Mouse (Mus musculus) midbrain, embryonic 14.5 days (tissue): ENCODE data around the gene Piwil1. TPM values are rescaled to one million over a fixed set of nuclear protein-coding genes. Genes with fewer than 3 reads are reported as not detected.
"Not testable (repeated sequence)": the region's sequence is repeated elsewhere in the genome, so short reads cannot be mapped to it uniquely, and the experiment has no call there.

Experiments
- ATAC-seq: fragments of 200-750 bp; cut with Nextera tagmentation; 2 replicates; pipeline ENCODE4 v1.8.0; 2017; ENCODE audit warnings: moderate number of reproducible peaks, moderate library complexity; ENCODE audit not compliant: low FRiP score, low TSS enrichment
- DNase-seq: peaks from one replicate; pipeline ENCODE4 v3.0.0-alpha.2; 2015
- H3K27ac ChIP-seq: fragments of 300-500 bp; sonication (generic); replicated peaks from 2 replicates; pipeline ENCODE4 v1.5.1; 2014; ENCODE audit warnings: mild to moderate bottlenecking, low read depth, low read length, moderate library complexity
- H3K27me3 ChIP-seq: fragments of 300-500 bp; sonication (generic); 2 replicates; pipeline ENCODE4 v1.6.1; 2014; ENCODE audit warnings: low read length, control low read depth, mixed read lengths; ENCODE audit not compliant: control insufficient read depth, insufficient read depth
- H3K36me3 ChIP-seq: fragments of 300-500 bp; sonication (generic); 2 replicates; pipeline ENCODE4 v1.6.1; 2014; ENCODE audit warnings: low read length, control low read depth; ENCODE audit not compliant: control insufficient read depth, insufficient read depth
- H3K4me1 ChIP-seq: fragments of 300-500 bp; sonication (generic); 2 replicates; pipeline ENCODE4 v1.6.1; 2014; ENCODE audit warnings: mild to moderate bottlenecking, antibody characterized with exemption, low read length, control low read depth; ENCODE audit not compliant: control insufficient read depth, insufficient read depth
- H3K4me2 ChIP-seq: fragments of 300-500 bp; sonication (generic); 2 replicates; pipeline ENCODE4 v1.6.1; 2014; ENCODE audit warnings: mild to moderate bottlenecking, low read length, moderate library complexity
- H3K4me3 ChIP-seq: fragments of 300-500 bp; sonication (generic); replicated peaks from 2 replicates; pipeline ENCODE4 v1.5.1; 2014; ENCODE audit warnings: low read depth, low read length
- H3K9ac ChIP-seq: fragments of 300-500 bp; sonication (generic); replicated peaks from 2 replicates; pipeline ENCODE4 v1.6.1; 2014; ENCODE audit warnings: mild to moderate bottlenecking, low read length, moderate library complexity
- H3K9me3 ChIP-seq: fragments of 300-500 bp; sonication (generic); 2 replicates; pipeline ENCODE4 v1.6.1; 2016; ENCODE audit warnings: low read length, control low read depth, mixed read lengths; ENCODE audit not compliant: control insufficient read depth
- WGBS: fragments of 180-500 bp; shearing (Covaris S2); extraction: QIAGEN DNeasy Blood & Tissue Kit; methylation state at CpG from one replicate; pipeline ENCODE4 v1.1.7; 2014; 5-methylcytosine and 5-hydroxymethylcytosine counted together
- polyA plus RNA-seq: library from polyadenylated mRNA; unstranded; fragments of >200 nt; fragmentation: Nextera tagmentation; extraction: Ambion mirVana; gene quantifications from 2 replicates; pipeline ENCODE4 v1.2.1, GENCODE M21; 2014

Gene Piwil1
- polyA plus RNA-seq, 1 experiment from 2014 or later, result 0.20 TPM

DNA sequence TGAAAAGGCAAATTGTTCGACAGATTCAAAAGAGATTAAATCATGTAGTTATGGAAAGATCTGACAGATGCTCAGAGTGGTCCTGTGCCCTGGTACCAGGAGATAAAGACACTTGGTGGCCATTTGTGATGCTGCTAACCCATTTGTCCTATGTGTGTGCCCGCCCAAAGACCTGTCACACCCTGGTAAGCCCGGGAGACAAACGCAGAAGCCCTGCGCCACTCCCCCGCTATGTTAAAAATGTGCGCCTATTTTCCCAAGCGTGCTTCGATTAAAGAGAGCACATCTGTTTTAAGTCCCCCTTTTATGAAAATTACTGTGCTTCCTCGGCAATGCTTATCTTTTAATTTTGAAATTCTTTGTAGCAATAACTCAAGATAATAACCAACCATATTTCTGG is 1.4 kb downstream of the Piwil1 start:
- Histone ChIP-seq H3K4me3 (no peak overlapping the region), H3K9me3 (no peaks in the 10 kb centered on the region), H3K4me2 (peak overlapping the region; percentile 29), H3K9ac (no peak overlapping the region), H3K36me3 (no peaks in the 10 kb centered on the region), H3K27ac (peak overlapping the region; percentile 37; the same call in 1 of the 2 replicates), H3K4me1 (peaks cover 7% of the 10 kb centered on the region; the same call in 1 of the 2 replicates), H3K27me3 (no peaks in the 10 kb centered on the region)
- peak; percentile 45 for DNase-seq
- 5% methylated on average over 10 of the region's 10 CpGs for WGBS
- no peak for ATAC-seq

DNA sequence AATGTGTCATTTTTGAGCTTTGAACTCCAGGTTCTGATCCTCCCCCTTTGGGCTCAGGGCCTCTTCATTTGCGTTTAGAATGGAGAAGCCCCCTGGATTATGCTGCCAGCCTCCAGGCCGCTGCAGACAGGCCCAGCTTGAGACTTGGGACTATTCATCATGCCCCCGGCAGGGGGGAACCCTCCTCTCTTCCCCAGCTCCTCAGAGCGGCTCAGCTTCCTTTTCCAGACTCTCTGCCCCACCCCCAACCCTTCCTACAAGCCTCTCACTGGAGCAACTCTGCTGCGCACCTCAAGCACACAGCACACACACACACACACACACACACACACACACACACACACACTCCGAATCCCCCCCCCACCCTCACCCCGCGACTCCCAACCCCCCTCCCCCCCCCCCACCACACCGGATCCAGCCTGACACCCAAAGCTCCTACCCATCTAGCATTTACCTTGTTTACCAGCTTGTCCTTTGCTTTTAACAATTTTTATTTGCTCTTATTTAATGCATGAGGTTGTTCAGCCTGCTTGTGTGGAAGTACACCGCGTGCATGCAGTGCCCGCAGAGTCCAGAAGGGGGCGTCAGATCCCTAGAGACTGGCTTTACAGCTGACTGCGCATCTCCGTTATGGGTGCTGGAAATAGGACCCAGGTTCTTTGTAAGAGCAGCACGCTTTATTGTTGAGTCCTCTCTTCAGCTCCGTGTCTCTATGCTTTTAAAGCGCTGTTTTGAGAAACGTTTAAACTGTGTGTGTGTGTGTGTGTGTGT is 2.0 kb downstream of the Piwil1 start:
- ATAC-seq, result peak; percentile 67
- peak; percentile 86 for DNase-seq
- Histone ChIP-seq H3K4me3 (no peak overlapping the region), H3K4me1 (peaks cover 7% of the 10 kb centered on the region; the same call in 1 of the 2 replicates), H3K27ac (no peak overlapping the region), H3K9me3 (no peaks in the 10 kb centered on the region), H3K9ac (no peak overlapping the region), H3K36me3 (no peaks in the 10 kb centered on the region), H3K27me3 (no peaks in the 10 kb centered on the region), H3K4me2 (peak overlapping the region; percentile 29)
- 33% methylated on average over 19 of the region's 19 CpGs for WGBS

DNA sequence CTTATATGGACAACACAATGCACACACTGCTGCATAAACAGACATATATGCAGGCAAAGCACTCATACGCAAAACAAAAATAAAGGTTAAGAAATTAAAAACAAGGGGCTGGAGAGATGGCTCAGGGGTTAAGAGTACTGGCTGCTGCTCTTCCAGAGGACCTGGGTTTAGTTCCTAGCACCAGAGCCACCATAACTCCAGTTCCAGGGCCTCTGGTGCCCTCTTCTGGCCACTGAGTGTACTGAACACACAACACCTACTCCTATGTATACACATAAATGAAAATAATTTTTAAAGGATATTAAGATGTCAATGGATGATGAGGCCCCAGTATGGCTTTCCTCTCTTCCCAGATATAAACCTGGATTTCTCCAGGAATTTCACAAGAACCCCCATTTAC is 4.1 kb downstream of the Piwil1 start:
- Histone ChIP-seq H3K4me1 (peaks cover 7% of the 10 kb centered on the region; the same call in 1 of the 2 replicates), H3K9ac (no peak overlapping the region), H3K4me3 (no peak overlapping the region), H3K27ac (no peak overlapping the region), H3K4me2 (no peak overlapping the region), H3K9me3 (no peaks in the 10 kb centered on the region), H3K27me3 (no peaks in the 10 kb centered on the region), H3K36me3 (no peaks in the 10 kb centered on the region)
- DNase-seq (no peak), ATAC-seq (no peak)
- 98% methylated on average over 1 of the region's 1 CpGs for WGBS

DNA sequence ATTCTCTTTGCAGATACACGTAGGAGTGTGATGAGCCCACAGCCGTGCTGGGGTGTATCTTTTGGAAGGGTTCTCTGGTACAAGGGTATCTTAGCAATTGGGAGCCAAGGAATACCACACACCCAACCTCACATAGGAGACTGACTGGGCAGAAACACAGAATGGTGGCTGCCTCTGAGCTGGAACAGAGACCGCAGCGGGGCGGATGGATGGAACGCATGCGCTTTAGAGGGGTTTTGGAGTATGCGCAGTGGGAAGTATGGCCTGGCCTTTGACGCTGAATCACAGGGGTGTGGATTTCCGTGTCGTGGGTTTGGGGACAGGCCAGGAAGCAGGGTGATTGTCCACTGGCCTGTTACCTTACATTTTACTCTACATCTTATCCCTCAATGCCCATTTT is 4.9 kb downstream of the Piwil1 start:
- DNase-seq, result no peak
- peaks cover 7% of the 10 kb centered on the region; the same call in 1 of the 2 replicates for H3K4me1 ChIP-seq
- ATAC-seq, result no peak
- no peaks in the 10 kb centered on the region for H3K9me3 ChIP-seq
- H3K4me3 ChIP-seq, result no peak overlapping the region
- H3K4me2 ChIP-seq, result no peak overlapping the region
- no peak overlapping the region for H3K9ac ChIP-seq
- H3K36me3 ChIP-seq, result no peaks in the 10 kb centered on the region
- no peak overlapping the region for H3K27ac ChIP-seq
- H3K27me3 ChIP-seq, result no peaks in the 10 kb centered on the region
- WGBS, result 91% methylated on average over 11 of the region's 11 CpGs

DNA sequence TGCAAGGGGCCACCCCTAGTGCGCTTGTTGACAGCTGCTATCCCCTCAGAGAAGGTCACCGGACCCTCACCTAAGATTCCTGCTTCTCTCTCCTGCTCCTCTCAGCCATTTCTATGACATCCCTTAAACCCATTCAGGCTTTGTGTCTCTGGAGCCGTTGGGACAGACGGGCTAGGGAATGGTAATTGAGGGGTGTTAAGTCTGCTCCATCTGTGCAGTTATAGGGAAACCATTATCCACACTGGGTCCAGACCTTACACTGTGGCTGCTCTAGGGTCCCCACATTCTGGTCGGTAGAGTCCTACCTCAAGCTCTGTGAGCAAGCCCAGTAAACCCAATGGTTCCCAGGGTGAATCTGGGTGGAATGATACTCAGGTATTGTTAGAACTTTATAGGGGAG is 6.6 kb downstream of the Piwil1 start:
- no peak for ATAC-seq
- 68% methylated on average over 5 of the region's 5 CpGs for WGBS
- Histone ChIP-seq H3K9me3 (no peaks in the 10 kb centered on the region), H3K4me2 (no peak overlapping the region), H3K9ac (no peak overlapping the region), H3K36me3 (no peaks in the 10 kb centered on the region), H3K4me3 (no peak overlapping the region), H3K4me1 (no peaks in the 10 kb centered on the region), H3K27ac (no peak overlapping the region), H3K27me3 (no peaks in the 10 kb centered on the region)
- DNase-seq, result no peak

DNA sequence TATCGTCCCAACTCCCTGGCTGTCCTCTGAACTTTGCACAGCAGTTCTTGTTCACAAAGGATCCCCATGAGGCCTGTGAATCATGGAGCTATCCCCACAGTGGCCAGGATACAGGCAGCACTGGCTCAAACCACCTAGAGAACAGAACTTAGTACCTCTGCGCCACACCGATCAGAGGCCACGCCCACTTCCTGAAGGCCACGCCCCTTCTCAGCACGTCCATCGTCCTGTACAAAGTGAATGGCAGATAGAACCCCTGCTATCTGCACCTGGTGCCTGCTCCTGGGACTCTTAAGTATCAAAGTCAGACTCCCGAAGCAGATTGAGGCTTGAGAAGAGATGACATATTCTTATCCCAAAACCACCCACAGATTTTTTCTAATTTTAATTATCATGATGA is 8.3 kb downstream of the Piwil1 start:
- no peak for ATAC-seq
- no peak for DNase-seq
- H3K27me3 ChIP-seq, result no peaks in the 10 kb centered on the region

DNA sequence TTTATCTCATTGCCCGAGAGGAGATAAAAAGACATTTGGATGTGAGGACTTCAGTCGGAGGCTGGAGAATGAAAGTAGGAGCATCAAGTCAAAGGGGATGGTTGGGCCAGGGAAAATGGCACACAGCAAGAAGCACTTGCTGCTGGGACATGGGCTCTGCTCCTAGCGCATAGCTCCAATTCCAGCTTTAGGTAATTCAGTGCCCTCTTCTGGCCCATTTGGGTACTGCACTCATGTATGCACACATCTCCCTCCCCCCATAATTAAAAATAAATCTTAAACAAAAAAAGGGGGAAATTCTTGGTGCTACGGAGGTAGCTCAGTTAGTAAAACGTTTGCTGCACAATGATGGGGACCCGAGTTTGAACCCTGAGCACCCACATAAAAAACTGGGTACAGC is 9.5 kb downstream of the Piwil1 start:
- H3K27ac ChIP-seq, result no peak overlapping the region
- DNase-seq (peak; percentile 43), ATAC-seq (no peak)
- H3K4me3 ChIP-seq, result no peak overlapping the region
- no peaks in the 10 kb centered on the region for H3K9me3 ChIP-seq
- no peak overlapping the region for H3K4me2 ChIP-seq
- no peaks in the 10 kb centered on the region for H3K4me1 ChIP-seq
- WGBS, result 89% methylated on average over 6 of the region's 6 CpGs
- H3K9ac ChIP-seq, result no peak overlapping the region
- no peaks in the 10 kb centered on the region for H3K36me3 ChIP-seq
- no peaks in the 10 kb centered on the region for H3K27me3 ChIP-seq

More for the DNA sequence above, 8.3 kb downstream of the Piwil1 start:
- no peak overlapping the region for H3K27ac ChIP-seq
- H3K9me3 ChIP-seq, result no peaks in the 10 kb centered on the region
- H3K36me3 ChIP-seq, result no peaks in the 10 kb centered on the region
- H3K9ac ChIP-seq, result no peak overlapping the region
- 27% methylated on average over 8 of the region's 8 CpGs for WGBS
- no peak overlapping the region for H3K4me3 ChIP-seq
- no peak overlapping the region for H3K4me2 ChIP-seq
- no peaks in the 10 kb centered on the region for H3K4me1 ChIP-seq

DNA sequence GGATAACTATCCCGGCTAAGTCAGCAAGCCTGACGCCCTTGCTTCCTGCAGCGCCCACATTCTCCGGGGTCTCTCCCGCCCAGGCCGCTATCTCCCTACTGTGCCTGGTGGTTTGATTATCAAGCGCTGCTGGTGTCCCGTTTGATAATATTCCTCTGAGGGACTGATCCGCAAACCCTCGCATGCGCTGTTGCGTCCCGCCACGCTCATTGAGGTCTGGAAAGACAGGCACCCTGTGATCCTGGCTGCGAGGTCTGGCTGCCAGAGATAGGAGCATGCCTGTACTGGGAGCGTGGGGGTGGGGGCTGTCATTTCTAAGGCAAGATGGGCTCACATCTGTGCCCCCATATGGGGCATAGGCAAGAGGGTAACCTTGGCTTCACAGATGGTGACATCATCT is 12.8 kb downstream of the Piwil1 start:
- Histone ChIP-seq H3K36me3 (no peaks in the 10 kb centered on the region), H3K4me3 (no peak overlapping the region), H3K9ac (no peak overlapping the region), H3K4me2 (no peak overlapping the region), H3K27me3 (no peaks in the 10 kb centered on the region), H3K27ac (no peak overlapping the region), H3K4me1 (no peaks in the 10 kb centered on the region), H3K9me3 (0 out of 2 replicates have a peak, but pooled peaks cover 2% of the 10 kb centered on the region)
- ATAC-seq (no peak), DNase-seq (peak; percentile 43)
- WGBS, result 64% methylated on average over 16 of the region's 16 CpGs

DNA sequence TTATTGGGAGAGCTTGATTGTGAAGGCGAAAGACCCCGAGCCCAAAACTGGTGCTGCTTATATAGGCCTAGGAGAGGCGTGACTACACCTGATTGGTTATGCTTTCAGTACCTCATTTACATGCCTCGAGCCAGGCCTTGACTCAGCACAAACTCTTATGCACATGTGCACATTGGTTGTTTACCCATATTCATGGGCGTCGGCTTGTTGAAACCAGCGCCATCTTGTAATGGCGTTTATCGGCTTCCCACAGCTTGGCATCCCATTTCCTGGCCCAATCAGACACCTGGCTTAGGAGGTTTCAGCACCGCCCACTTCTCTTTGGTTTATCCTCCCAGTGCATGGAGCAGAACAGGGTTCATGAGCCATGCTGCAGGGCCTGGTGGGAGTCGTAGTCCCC is 18.1 kb downstream of the Piwil1 start:
- 93% methylated on average over 11 of the region's 11 CpGs for WGBS
- not testable (repeated sequence) for DNase-seq, H3K9me3 ChIP-seq, H3K4me2 ChIP-seq, H3K9ac ChIP-seq, H3K27ac ChIP-seq, H3K4me3 ChIP-seq, ATAC-seq, H3K36me3 ChIP-seq, H3K27me3 ChIP-seq, H3K4me1 ChIP-seq
